Mouse (Mus musculus): ENCODE results near the gene Olfr145. TPM values are rescaled to one million over a fixed set of nuclear protein-coding genes. Genes with fewer than 3 reads are reported as not detected.

Olfr145 gene
- not detected in 2 replicates for polyA plus RNA-seq (2012; rRNA removed)

- WGBS, result 27% methylated on average over 2 of the region's 2 CpGs
- Histone ChIP-seq H3K27me3 (ENCODE audit: control insufficient read depth, insufficient read depth, low read length) (no peaks in the 10 kb centered on the region), H3K4me3 (ENCODE audit: low read depth, low read length) (no peak within 1 kb of the TSS), H3K36me3 (ENCODE audit: control insufficient read depth, insufficient read depth, low read length) (no peaks in the 10 kb centered on the region), H3K27ac (ENCODE audit: insufficient read depth, low read depth, low read length) (no peak within 1 kb of the TSS), H3K4me1 (ENCODE audit: control insufficient read depth, insufficient read depth, insufficient read length, low read length) (no peaks in the 10 kb centered on the region)
- TF ChIP-seq CTCF (IDR thresholded peaks at IDR 0.05; ENCODE audit: extremely low read depth, insufficient read length, insufficient replicate concordance, low read depth, low read length) (no peak), POLR2A (IDR thresholded peaks at IDR 0.05; ENCODE audit: low read depth, low read length) (no peak)
These were observed at the start of gene Olfr145 for GRCm38 (mm10) chr9:37896661-37897060. Gene Olfr145, plus strand, starts transcription at chr9:37896724.

GRCm38 (mm10) chr9:37849267-37849666 is 47.3 kb upstream of the Olfr145 start:
- no peaks in the 10 kb centered on the region for H3K4me1 ChIP-seq (ENCODE audit: control insufficient read depth, insufficient read depth, insufficient read length, low read length)
- TF ChIP-seq CTCF (IDR thresholded peaks at IDR 0.05; ENCODE audit: extremely low read depth, insufficient read length, insufficient replicate concordance, low read depth, low read length) (no peak), POLR2A (IDR thresholded peaks at IDR 0.05; ENCODE audit: low read depth, low read length) (no peak)
- no peaks in the 10 kb centered on the region for H3K27me3 ChIP-seq (ENCODE audit: control insufficient read depth, insufficient read depth, low read length)
- no peaks in the 10 kb centered on the region for H3K36me3 ChIP-seq (ENCODE audit: control insufficient read depth, insufficient read depth, low read length)
- no peak overlapping the region for H3K27ac ChIP-seq (ENCODE audit: insufficient read depth, low read depth, low read length)
- no peak overlapping the region for H3K4me3 ChIP-seq (ENCODE audit: low read depth, low read length)
- 72% methylated on average over 2 of the region's 2 CpGs for WGBS

- WGBS, result 72% methylated on average over 4 of the region's 4 CpGs
- no peak for TF ChIP-seq CTCF (IDR thresholded peaks at IDR 0.05; ENCODE audit: extremely low read depth, insufficient read length, insufficient replicate concordance, low read depth, low read length)
These were observed 42.6 kb upstream of the Olfr145 start, which contains the start of gene Olfr877 for GRCm38 (mm10) chr9:37853969-37854368. Gene Olfr877, plus strand, starts transcription at chr9:37854269.

GRCm38 (mm10) chr9:37863325-37863724 is 33.2 kb upstream of the Olfr145 start:
- H3K27ac ChIP-seq (ENCODE audit: insufficient read depth, low read depth, low read length), result no peak overlapping the region
- WGBS, result 80% methylated on average over 1 of the region's 1 CpGs
- TF ChIP-seq POLR2A (IDR thresholded peaks at IDR 0.05; ENCODE audit: low read depth, low read length) (no peak), CTCF (IDR thresholded peaks at IDR 0.05; ENCODE audit: extremely low read depth, insufficient read length, insufficient replicate concordance, low read depth, low read length) (no peak)
- H3K4me3 ChIP-seq (ENCODE audit: low read depth, low read length), result no peak overlapping the region
- no peaks in the 10 kb centered on the region for H3K4me1 ChIP-seq (ENCODE audit: control insufficient read depth, insufficient read depth, insufficient read length, low read length)
- no peaks in the 10 kb centered on the region for H3K36me3 ChIP-seq (ENCODE audit: control insufficient read depth, insufficient read depth, low read length)
- H3K27me3 ChIP-seq (ENCODE audit: control insufficient read depth, insufficient read depth, low read length), result no peaks in the 10 kb centered on the region

More at GRCm38 (mm10) chr9:37853969-37854368, 42.6 kb upstream of the Olfr145 start, which contains the start of gene Olfr877:
- no peak within 1 kb of the TSS for H3K27ac ChIP-seq (ENCODE audit: insufficient read depth, low read depth, low read length)
- no peaks in the 10 kb centered on the region for H3K36me3 ChIP-seq (ENCODE audit: control insufficient read depth, insufficient read depth, low read length)
- H3K4me1 ChIP-seq (ENCODE audit: control insufficient read depth, insufficient read depth, insufficient read length, low read length), result no peaks in the 10 kb centered on the region
- H3K27me3 ChIP-seq (ENCODE audit: control insufficient read depth, insufficient read depth, low read length), result no peaks in the 10 kb centered on the region
- H3K4me3 ChIP-seq (ENCODE audit: low read depth, low read length), result no peak within 1 kb of the TSS

GRCm38 (mm10) chr9:37870246-37870645 is 26.3 kb upstream of the Olfr145 start:
- 21% methylated on average over 1 of the region's 1 CpGs for WGBS
- no peak overlapping the region for H3K4me3 ChIP-seq (ENCODE audit: low read depth, low read length)
- no peaks in the 10 kb centered on the region for H3K27me3 ChIP-seq (ENCODE audit: control insufficient read depth, insufficient read depth, low read length)
- H3K4me1 ChIP-seq (ENCODE audit: control insufficient read depth, insufficient read depth, insufficient read length, low read length), result no peaks in the 10 kb centered on the region
- TF ChIP-seq POLR2A (IDR thresholded peaks at IDR 0.05; ENCODE audit: low read depth, low read length), result no peak
- no peak for TF ChIP-seq CTCF (IDR thresholded peaks at IDR 0.05; ENCODE audit: extremely low read depth, insufficient read length, insufficient replicate concordance, low read depth, low read length)
- H3K36me3 ChIP-seq (ENCODE audit: control insufficient read depth, insufficient read depth, low read length), result no peaks in the 10 kb centered on the region
- no peak overlapping the region for H3K27ac ChIP-seq (ENCODE audit: insufficient read depth, low read depth, low read length)

- Histone ChIP-seq H3K27ac (ENCODE audit: insufficient read depth, low read depth, low read length) (no peak overlapping the region), H3K36me3 (ENCODE audit: control insufficient read depth, insufficient read depth, low read length) (no peaks in the 10 kb centered on the region), H3K4me1 (ENCODE audit: control insufficient read depth, insufficient read depth, insufficient read length, low read length) (no peaks in the 10 kb centered on the region), H3K4me3 (ENCODE audit: low read depth, low read length) (no peak overlapping the region), H3K27me3 (ENCODE audit: control insufficient read depth, insufficient read depth, low read length) (no peaks in the 10 kb centered on the region)
- WGBS, result 76% methylated on average over 1 of the region's 1 CpGs
- TF ChIP-seq CTCF (IDR thresholded peaks at IDR 0.05; ENCODE audit: extremely low read depth, insufficient read length, insufficient replicate concordance, low read depth, low read length) (no peak), POLR2A (IDR thresholded peaks at IDR 0.05; ENCODE audit: low read depth, low read length) (no peak)
These were observed 25.4 kb upstream of the Olfr145 start for GRCm38 (mm10) chr9:37871097-37871496.

DNA sequence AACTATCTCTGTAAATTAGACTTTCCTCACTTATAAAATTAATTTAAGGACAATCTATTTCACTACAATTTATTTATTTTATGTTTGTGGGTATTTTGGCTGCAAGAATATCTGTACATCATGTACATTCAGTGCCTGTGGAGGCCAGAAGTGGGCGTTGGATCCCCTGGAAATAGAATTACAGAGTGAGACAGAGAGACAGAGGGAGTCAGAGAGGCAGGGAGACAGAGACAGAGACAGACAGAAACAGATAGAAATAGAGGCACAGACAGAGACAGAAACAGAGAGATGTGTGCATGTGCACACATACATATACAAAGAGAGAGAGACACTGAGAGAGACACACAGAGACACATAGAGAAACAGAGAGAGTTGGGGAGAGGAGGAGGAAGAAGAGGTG is 25.0 kb upstream of the Olfr145 start:
- H3K4me3 ChIP-seq (ENCODE audit: low read depth, low read length), result no peak overlapping the region

More for the DNA sequence above, 25.0 kb upstream of the Olfr145 start:
- no peaks in the 10 kb centered on the region for H3K36me3 ChIP-seq (ENCODE audit: control insufficient read depth, insufficient read depth, low read length)
- WGBS, result 26% methylated on average over 1 of the region's 1 CpGs
- TF ChIP-seq CTCF (IDR thresholded peaks at IDR 0.05; ENCODE audit: extremely low read depth, insufficient read length, insufficient replicate concordance, low read depth, low read length) (no peak), POLR2A (IDR thresholded peaks at IDR 0.05; ENCODE audit: low read depth, low read length) (no peak)
- H3K4me1 ChIP-seq (ENCODE audit: control insufficient read depth, insufficient read depth, insufficient read length, low read length), result no peaks in the 10 kb centered on the region
- H3K27me3 ChIP-seq (ENCODE audit: control insufficient read depth, insufficient read depth, low read length), result no peaks in the 10 kb centered on the region
- no peak overlapping the region for H3K27ac ChIP-seq (ENCODE audit: insufficient read depth, low read depth, low read length)
